In genomic region chr16:43379351-43380325, GRCm38 (mm10) we compare ENCODE assay signal across 30 mouse cellular contexts.
DNase-seq lines count a peak whose midpoint lies in the region; ATAC-seq lines count a peak whose summit lies in the region.
"Had no signal": no experiment of that assay in that cellular context is flagged by ENCODE, and none has a peak within 500 bp of the region (broad histone marks: within the 10 kb centered on the region; RNA-seq: fewer than 3 reads in every experiment).

No protein-coding gene starts in this region.

- H3K4me2 ChIP-seq in heart, embryonic 12.5 days = no peak overlapping the region
- no peak overlapping the region for H3K4me2 ChIP-seq in liver, embryonic 16.5 days (ENCODE audit: low read depth, low read length)
- H3K4me2 ChIP-seq in liver, embryonic 11.5 days = no peak overlapping the region
- H3K4me2 ChIP-seq in forebrain, embryonic 15.5 days (replicated peaks) = no peak overlapping the region
- H3K4me2 ChIP-seq: embryonic facial prominence, embryonic 12.5 days; embryonic facial prominence, embryonic 15.5 days; heart, embryonic 15.5 days; hindbrain, embryonic 14.5 days had no signal

- H3K27me3 ChIP-seq in heart, embryonic 12.5 days (replicated peaks) = no peaks in the 10 kb centered on the region
- no peaks in the 10 kb centered on the region for H3K27me3 ChIP-seq in liver, embryonic 16.5 days (ENCODE audit: control insufficient read depth, insufficient read depth, low read depth, low read length)
- H3K27me3 ChIP-seq in liver, embryonic 11.5 days (replicated peaks; ENCODE audit: control insufficient read depth, insufficient read depth, low read length) = no peaks in the 10 kb centered on the region
- no peaks in the 10 kb centered on the region for H3K27me3 ChIP-seq in forebrain, embryonic 15.5 days
- H3K27me3 ChIP-seq: CH12.LX; embryonic facial prominence, embryonic 12.5 days; embryonic facial prominence, embryonic 15.5 days; heart, embryonic 15.5 days; Patski had no signal

- H3K4me1 ChIP-seq in heart, embryonic 12.5 days (replicated peaks) = peaks cover 10% of the 10 kb centered on the region
- H3K4me1 ChIP-seq in liver, embryonic 16.5 days (ENCODE audit: control insufficient read depth, low read depth, low read length) = no peaks in the 10 kb centered on the region
- no peaks in the 10 kb centered on the region for H3K4me1 ChIP-seq in liver, embryonic 11.5 days (replicated peaks; ENCODE audit: control insufficient read depth, insufficient read depth, low read length)
- H3K4me1 ChIP-seq in brown adipose tissue, adult 24 weeks (ENCODE audit: control insufficient read depth, insufficient read depth, insufficient read length, low read length) = peaks cover 15% of the 10 kb centered on the region
- no peaks in the 10 kb centered on the region for H3K4me1 ChIP-seq in forebrain, embryonic 15.5 days
- H3K4me1 ChIP-seq: embryonic facial prominence, embryonic 12.5 days; embryonic facial prominence, embryonic 15.5 days; hindbrain, embryonic 10.5 days had no signal

- no peak overlapping the region for H3K9ac ChIP-seq in heart, embryonic 12.5 days
- H3K9ac ChIP-seq in liver, embryonic 16.5 days (ENCODE audit: low read depth, low read length) = no peak overlapping the region
- H3K9ac ChIP-seq in liver, embryonic 11.5 days (ENCODE audit: low read depth, low read length) = no peak overlapping the region
- H3K9ac ChIP-seq in forebrain, embryonic 15.5 days (replicated peaks) = no peak overlapping the region
- H3K9ac ChIP-seq: embryonic facial prominence, embryonic 12.5 days; embryonic facial prominence, embryonic 15.5 days; heart, embryonic 15.5 days; hindbrain, embryonic 14.5 days had no signal

- no peak overlapping the region for H3K27ac ChIP-seq in heart, embryonic 12.5 days (ENCODE audit: poor library complexity, severe bottlenecking)
- H3K27ac ChIP-seq in liver, embryonic 16.5 days (ENCODE audit: low read length) = no peak overlapping the region
- H3K27ac ChIP-seq in liver, embryonic 11.5 days (ENCODE audit: low read depth, low read length) = no peak overlapping the region
- peak overlapping the region; percentile 18; the same call in 1 of the 2 replicates for H3K27ac ChIP-seq in brown adipose tissue, adult 24 weeks (replicated peaks; ENCODE audit: low read depth, low read length)
- H3K27ac ChIP-seq in forebrain, embryonic 15.5 days (replicated peaks) = no peak overlapping the region
- H3K27ac ChIP-seq: embryonic facial prominence, embryonic 12.5 days; embryonic facial prominence, embryonic 15.5 days; heart, embryonic 10.5 days; heart, embryonic 15.5 days; hindbrain, embryonic 10.5 days; hindbrain, embryonic 14.5 days; hindbrain, postnatal 0 days had no signal

- no peak for ATAC-seq in heart, embryonic 12.5 days (ENCODE audit: insufficient number of reproducible peaks, low FRiP score)
- ATAC-seq in liver, embryonic 16.5 days (ENCODE audit: low read depth) = peak; percentile 47
- no peak for ATAC-seq in liver, embryonic 11.5 days (replicated peaks; ENCODE audit: low FRiP score)
- ATAC-seq in forebrain, embryonic 15.5 days (replicated peaks) = no peak
- ATAC-seq: forebrain, embryonic 14.5 days; hindbrain, postnatal 0 days; inflammation-experienced regulatory T-cells, adult 6 months; intestine, embryonic 16.5 days; Patski had no signal

- H3K9me3 ChIP-seq in heart, embryonic 12.5 days (replicated peaks) = no peaks in the 10 kb centered on the region
- H3K9me3 ChIP-seq in liver, embryonic 16.5 days (replicated peaks; ENCODE audit: control insufficient read depth, low read length) = no peaks in the 10 kb centered on the region
- H3K9me3 ChIP-seq in liver, embryonic 11.5 days (ENCODE audit: control insufficient read depth, low read length) = no peaks in the 10 kb centered on the region
- H3K9me3 ChIP-seq in forebrain, embryonic 15.5 days = no peaks in the 10 kb centered on the region
- H3K9me3 ChIP-seq: embryonic facial prominence, embryonic 12.5 days; embryonic facial prominence, embryonic 15.5 days; G1E; heart, embryonic 10.5 days; heart, embryonic 15.5 days; hindbrain, embryonic 10.5 days had no signal

- H3K4me3 ChIP-seq in heart, embryonic 12.5 days = no peak overlapping the region
- no peak overlapping the region for H3K4me3 ChIP-seq in liver, embryonic 16.5 days (ENCODE audit: low read depth, low read length)
- no peak overlapping the region for H3K4me3 ChIP-seq in liver, embryonic 11.5 days (ENCODE audit: low read depth, low read length)
- no peak overlapping the region for H3K4me3 ChIP-seq in brown adipose tissue, adult 24 weeks (ENCODE audit: insufficient read depth, low read depth, low read length)
- no peak overlapping the region for H3K4me3 ChIP-seq in forebrain, embryonic 15.5 days
- H3K4me3 ChIP-seq: embryonic facial prominence, embryonic 12.5 days; embryonic facial prominence, embryonic 15.5 days; heart, embryonic 10.5 days; heart, embryonic 15.5 days; hindbrain, embryonic 10.5 days had no signal

- DNase-seq in heart, adult 11 months = peak; percentile 91
- DNase-seq in liver, embryonic 11.5 days (ENCODE audit: low spot score) = no peak
- DNase-seq: adrenal gland, postnatal 10 days; adrenal gland, postnatal 36 days; B cell, adult 2 months; cerebellum, adult 11 months; cerebellum, adult 2 months; cerebellum, adult 9-11 months; cerebellum, postnatal 25 days; gastrocnemius, postnatal 14 days; heart, adult 18-20 months; heart, postnatal 10 days; heart, postnatal 36 days had no signal

- H3K36me3 ChIP-seq in heart, embryonic 12.5 days = no peaks in the 10 kb centered on the region
- H3K36me3 ChIP-seq in liver, embryonic 16.5 days (ENCODE audit: control insufficient read depth, insufficient read depth) = no peaks in the 10 kb centered on the region
- no peaks in the 10 kb centered on the region for H3K36me3 ChIP-seq in liver, embryonic 11.5 days (ENCODE audit: control insufficient read depth, insufficient read depth, low read length)
- no peaks in the 10 kb centered on the region for H3K36me3 ChIP-seq in forebrain, embryonic 15.5 days
- H3K36me3 ChIP-seq: embryonic facial prominence, embryonic 12.5 days; embryonic facial prominence, embryonic 15.5 days; G1E; heart, embryonic 10.5 days; heart, embryonic 15.5 days; hindbrain, embryonic 10.5 days had no signal

- 69% methylated on average over 7 of the region's 7 CpGs for WGBS in heart, embryonic 12.5 days
- WGBS in liver, embryonic 16.5 days (ENCODE audit: insufficient replicate concordance) = 57% methylated on average over 7 of the region's 7 CpGs
- WGBS in liver, embryonic 11.5 days = 75% methylated on average over 7 of the region's 7 CpGs
- 89% methylated on average over 7 of the region's 7 CpGs for WGBS in forebrain, embryonic 15.5 days
